Mouse (Mus musculus): ENCODE results near the gene Rbfox1. TPM values are rescaled to one million over a fixed set of nuclear protein-coding genes. Genes with fewer than 3 reads are reported as not detected.

Rbfox1 gene
- total and polyA plus RNA-seq, 3 experiments = 31.6 to 58.1 (median 52.9) TPM

- Histone ChIP-seq H3K27ac (no peak overlapping the region), H3K36me3 (ENCODE audit: control insufficient read depth, insufficient read depth, low read length) (no peaks in the 10 kb centered on the region), H3K27me3 (ENCODE audit: control insufficient read depth, insufficient read depth, low read length) (no peaks in the 10 kb centered on the region), H3K9ac (ENCODE audit: low read depth, low read length) (no peak overlapping the region), H3K4me3 (no peak overlapping the region), H3K4me1 (ENCODE audit: control insufficient read depth, insufficient read depth, low read length) (no peaks in the 10 kb centered on the region), H3K79me2 (replicated peaks; ENCODE audit: control insufficient read depth, insufficient read depth, low read length) (no peaks in the 10 kb centered on the region)
- intact Hi-C loops (cut with DNase I) = no loop called here
- peak; percentile 9 to 41 for DNase-seq
- 62% methylated on average over 5 of the region's 5 CpGs for WGBS
- TF ChIP-seq EP300 (IDR thresholded peaks at IDR 0.05; ENCODE audit: insufficient read depth, low read depth, low read length) (no peak), CTCF (IDR thresholded peaks at IDR 0.05) (peak; percentile 83), POLR2A (IDR thresholded peaks at IDR 0.05; ENCODE audit: insufficient read depth, low read depth, low read length) (no peak)
Observed at GRCm38 (mm10) chr16:6503573-6504331, 618.6 kb downstream of the Rbfox1 start.

GRCm38 (mm10) chr16:6508924-6509323 lies 623.8 kb downstream of the Rbfox1 start:
- intact Hi-C loops (cut with DNase I) = loop anchor here (2.0 kb wide), 1 partner anchor 282 kb away; no protein-coding TSS in a partner anchor
- no peaks in the 10 kb centered on the region for H3K36me3 ChIP-seq (ENCODE audit: control insufficient read depth, insufficient read depth, low read length)
- no peak overlapping the region for H3K27ac ChIP-seq
- no peaks in the 10 kb centered on the region for H3K4me1 ChIP-seq (ENCODE audit: control insufficient read depth, insufficient read depth, low read length)
- no peaks in the 10 kb centered on the region for H3K27me3 ChIP-seq (ENCODE audit: control insufficient read depth, insufficient read depth, low read length)
- no peaks in the 10 kb centered on the region for H3K79me2 ChIP-seq (replicated peaks; ENCODE audit: control insufficient read depth, insufficient read depth, low read length)
- H3K9ac ChIP-seq (ENCODE audit: low read depth, low read length) = no peak overlapping the region
- TF ChIP-seq POLR2A (IDR thresholded peaks at IDR 0.05; ENCODE audit: insufficient read depth, low read depth, low read length) = no peak
- TF ChIP-seq CTCF (IDR thresholded peaks at IDR 0.05) = peak; percentile 55
- DNase-seq = no peak
- WGBS = 57% methylated on average over 5 of the region's 5 CpGs
- H3K4me3 ChIP-seq = no peak overlapping the region

- Histone ChIP-seq H3K27ac (no peak overlapping the region), H3K4me1 (ENCODE audit: control insufficient read depth, insufficient read depth, low read length) (no peaks in the 10 kb centered on the region), H3K79me2 (replicated peaks; ENCODE audit: control insufficient read depth, insufficient read depth, low read length) (no peaks in the 10 kb centered on the region), H3K36me3 (ENCODE audit: control insufficient read depth, insufficient read depth, low read length) (no peaks in the 10 kb centered on the region), H3K27me3 (ENCODE audit: control insufficient read depth, insufficient read depth, low read length) (no peaks in the 10 kb centered on the region), H3K9ac (ENCODE audit: low read depth, low read length) (no peak overlapping the region), H3K4me3 (no peak overlapping the region)
- TF ChIP-seq EP300 (IDR thresholded peaks at IDR 0.05; ENCODE audit: insufficient read depth, low read depth, low read length) = no peak
- TF ChIP-seq POLR2A (IDR thresholded peaks at IDR 0.05; ENCODE audit: insufficient read depth, low read depth, low read length) = no peak
- TF ChIP-seq CTCF (IDR thresholded peaks at IDR 0.05) = no peak
- no peak for DNase-seq
- WGBS = 65% methylated on average over 3 of the region's 3 CpGs
- intact Hi-C loops (cut with DNase I) = no loop called here
Observed at GRCm38 (mm10) chr16:6519474-6519873, 634.3 kb downstream of the Rbfox1 start.

- no peak for TF ChIP-seq EP300 (IDR thresholded peaks at IDR 0.05; ENCODE audit: insufficient read depth, low read depth, low read length)
- no peak for TF ChIP-seq POLR2A (IDR thresholded peaks at IDR 0.05; ENCODE audit: insufficient read depth, low read depth, low read length)
- TF ChIP-seq CTCF (IDR thresholded peaks at IDR 0.05) = no peak
- intact Hi-C loops (cut with DNase I) = no loop called here
Observed at GRCm38 (mm10) chr16:6525507-6526170, 640.5 kb downstream of the Rbfox1 start.

GRCm38 (mm10) chr16:6531459-6531858 lies 646.3 kb downstream of the Rbfox1 start:
- H3K27ac ChIP-seq = no peak overlapping the region
- DNase-seq = no peak
- no peaks in the 10 kb centered on the region for H3K4me1 ChIP-seq (ENCODE audit: control insufficient read depth, insufficient read depth, low read length)
- H3K79me2 ChIP-seq (replicated peaks; ENCODE audit: control insufficient read depth, insufficient read depth, low read length) = no peaks in the 10 kb centered on the region
- no peaks in the 10 kb centered on the region for H3K27me3 ChIP-seq (ENCODE audit: control insufficient read depth, insufficient read depth, low read length)
- no peak overlapping the region for H3K4me3 ChIP-seq
- TF ChIP-seq CTCF (IDR thresholded peaks at IDR 0.05) (no peak), POLR2A (IDR thresholded peaks at IDR 0.05; ENCODE audit: insufficient read depth, low read depth, low read length) (no peak), EP300 (IDR thresholded peaks at IDR 0.05; ENCODE audit: insufficient read depth, low read depth, low read length) (no peak)
- no peak overlapping the region for H3K9ac ChIP-seq (ENCODE audit: low read depth, low read length)
- H3K36me3 ChIP-seq (ENCODE audit: control insufficient read depth, insufficient read depth, low read length) = no peaks in the 10 kb centered on the region
- WGBS = 85% methylated on average over 3 of the region's 3 CpGs
- intact Hi-C loops (cut with DNase I) = no loop called here

More at GRCm38 (mm10) chr16:6525507-6526170, 640.5 kb downstream of the Rbfox1 start:
- Histone ChIP-seq H3K4me3 (no peak overlapping the region), H3K27me3 (ENCODE audit: control insufficient read depth, insufficient read depth, low read length) (no peaks in the 10 kb centered on the region), H3K36me3 (ENCODE audit: control insufficient read depth, insufficient read depth, low read length) (no peaks in the 10 kb centered on the region), H3K27ac (no peak overlapping the region), H3K4me1 (ENCODE audit: control insufficient read depth, insufficient read depth, low read length) (no peaks in the 10 kb centered on the region), H3K9ac (ENCODE audit: low read depth, low read length) (no peak overlapping the region), H3K79me2 (replicated peaks; ENCODE audit: control insufficient read depth, insufficient read depth, low read length) (no peaks in the 10 kb centered on the region)
- no peak for DNase-seq
- WGBS = 64% methylated on average over 3 of the region's 3 CpGs
